Mouse (Mus musculus): ENCODE results near the gene Vmn1r43. TPM values are rescaled to one million over a fixed set of nuclear protein-coding genes. Genes with fewer than 3 reads are reported as not detected.

Gene Vmn1r43
- polyA plus RNA-seq, 1 experiment from 2014 or later = not detected

- no peaks in the 10 kb centered on the region for H3K4me1 ChIP-seq (ENCODE audit: insufficient read depth)
- no peaks in the 10 kb centered on the region for H3K36me3 ChIP-seq (ENCODE audit: insufficient read depth)
- TF ChIP-seq CTCF (IDR thresholded peaks at IDR 0.05; ENCODE audit: low read depth) = no peak
- no peaks in the 10 kb centered on the region for H3K9me3 ChIP-seq (ENCODE audit: low read depth, low read length)
- ATAC-seq (ENCODE audit: insufficient read depth) (no peak), DNase-seq (no peak)
- H3K9ac ChIP-seq = no peak overlapping the region
- H3K27me3 ChIP-seq (ENCODE audit: insufficient read depth, low read length) = no peaks in the 10 kb centered on the region
- no peak overlapping the region for H3K27ac ChIP-seq (ENCODE audit: low read depth)
- WGBS = 66% methylated on average over 2 of the region's 2 CpGs
- H3K4me3 ChIP-seq (ENCODE audit: low read depth, low read length) = no peak overlapping the region
- H3K4me2 ChIP-seq = no peak overlapping the region
Measured at GRCm38 (mm10) chr6:89859839-89860238, 16.4 kb downstream of the Vmn1r43 start.

- Histone ChIP-seq H3K4me2 (no peak overlapping the region), H3K4me1 (ENCODE audit: insufficient read depth) (no peaks in the 10 kb centered on the region), H3K9ac (no peak overlapping the region), H3K4me3 (ENCODE audit: low read depth, low read length) (no peak overlapping the region), H3K9me3 (ENCODE audit: low read depth, low read length) (no peaks in the 10 kb centered on the region), H3K36me3 (ENCODE audit: insufficient read depth) (no peaks in the 10 kb centered on the region), H3K27me3 (ENCODE audit: insufficient read depth, low read length) (no peaks in the 10 kb centered on the region), H3K27ac (ENCODE audit: low read depth) (no peak overlapping the region)
- TF ChIP-seq CTCF (IDR thresholded peaks at IDR 0.05; ENCODE audit: low read depth) = no peak
- WGBS = 70% methylated on average over 3 of the region's 3 CpGs
- ATAC-seq (ENCODE audit: insufficient read depth) (no peak), DNase-seq (no peak)
Measured at GRCm38 (mm10) chr6:89857552-89857951, 18.7 kb downstream of the Vmn1r43 start.

Other genes with a start within 250 kb of the Vmn1r43 start
- 14.6 and 14.9 TPM in 2 replicates for gene Txnrd3, start 232.4 kb downstream of the Vmn1r43 start, polyA plus RNA-seq (2014; fragmentation: Nextera tagmentation; extraction: Ambion mirVana)
- not detected in 2 replicates for gene Vmn1r40, start 168.9 kb downstream of the Vmn1r43 start, polyA plus RNA-seq (2014; fragmentation: Nextera tagmentation; extraction: Ambion mirVana)
- not detected in 2 replicates for gene Vmn1r41, start 135.6 kb downstream of the Vmn1r43 start, polyA plus RNA-seq (2014; fragmentation: Nextera tagmentation; extraction: Ambion mirVana)
- gene Vmn1r42, start within 50 bp of the Vmn1r43 start, polyA plus RNA-seq (2014; fragmentation: Nextera tagmentation; extraction: Ambion mirVana) = not detected in 2 replicates
- gene Vmn1r44, start 7.2 kb upstream of the Vmn1r43 start, polyA plus RNA-seq (2014; fragmentation: Nextera tagmentation; extraction: Ambion mirVana) = not detected in 2 replicates
- not detected in 2 replicates for gene Vmn1r45, start 64.2 kb upstream of the Vmn1r43 start, polyA plus RNA-seq (2014; fragmentation: Nextera tagmentation; extraction: Ambion mirVana)
- not detected in 2 replicates for gene Vmn1r46, start 92.9 kb upstream of the Vmn1r43 start, polyA plus RNA-seq (2014; fragmentation: Nextera tagmentation; extraction: Ambion mirVana)
- gene Vmn1r47, start 139.7 kb upstream of the Vmn1r43 start, polyA plus RNA-seq (2014; fragmentation: Nextera tagmentation; extraction: Ambion mirVana) = not detected in 2 replicates
- gene Vmn1r48, start 160.4 kb upstream of the Vmn1r43 start, polyA plus RNA-seq (2014; fragmentation: Nextera tagmentation; extraction: Ambion mirVana) = not detected in 2 replicates
- not detected in 2 replicates for gene Vmn1r49, start 202.1 kb upstream of the Vmn1r43 start, polyA plus RNA-seq (2014; fragmentation: Nextera tagmentation; extraction: Ambion mirVana)
- not detected in 2 replicates for gene Vmn1r50, start 225.0 kb upstream of the Vmn1r43 start, polyA plus RNA-seq (2014; fragmentation: Nextera tagmentation; extraction: Ambion mirVana)
- gene Vmn1r51, start 246.2 kb upstream of the Vmn1r43 start, polyA plus RNA-seq (2014; fragmentation: Nextera tagmentation; extraction: Ambion mirVana) = not detected in 2 replicates

All from lung, embryonic 14.5 days (tissue).